ENCODE assay signal across 17 mouse cellular contexts in genomic region chr8:34458300-34458699, GRCm38 (mm10).
"Had no signal": no experiment of that assay in that cellular context is flagged by ENCODE, and none has a peak within 500 bp of the region (broad histone marks: within the 10 kb centered on the region; RNA-seq: fewer than 3 reads in every experiment).

No protein-coding gene starts in this region.

- H3K9ac ChIP-seq: liver, embryonic 13.5 days; neural tube, embryonic 12.5 days; neural tube, embryonic 15.5 days had no signal

- H3K9me3 ChIP-seq: neural tube, embryonic 12.5 days; neural tube, embryonic 15.5 days had no signal

- H3K27ac ChIP-seq: kidney, postnatal 0 days; left cerebral cortex, adult 2 months; liver, embryonic 13.5 days; neural tube, embryonic 12.5 days; neural tube, embryonic 15.5 days had no signal

- H3K4me2 ChIP-seq: liver, embryonic 13.5 days; midbrain, embryonic 11.5 days; neural tube, embryonic 12.5 days; neural tube, embryonic 15.5 days had no signal

- DNase-seq: kidney, postnatal 36 days; layer of hippocampus, postnatal 36 days; liver, embryonic 13.5 days; lung, adult 2 months; lung, postnatal 14 days; lung, postnatal 4 days; midbrain, embryonic 14.5 days; right cerebral cortex, adult 18-20 months; right cerebral cortex, postnatal 14 days; right cerebral cortex, postnatal 4 days; thymus, adult 18-20 months; thymus, postnatal 36 days had no signal

- H3K36me3 ChIP-seq: liver, embryonic 13.5 days; neural tube, embryonic 12.5 days; neural tube, embryonic 15.5 days had no signal

- H3K27me3 ChIP-seq: liver, embryonic 13.5 days; neural tube, embryonic 12.5 days; neural tube, embryonic 15.5 days had no signal

- H3K4me3 ChIP-seq: left cerebral cortex, adult 2 months; liver, embryonic 13.5 days; neural tube, embryonic 12.5 days; neural tube, embryonic 15.5 days had no signal

- H3K4me1 ChIP-seq: liver, embryonic 13.5 days; neural tube, embryonic 12.5 days; neural tube, embryonic 15.5 days had no signal
